Mouse (Mus musculus) liver (tissue): Measurements from ENCODE around the gene Cpt1a.

Source experiments
- DNase-seq: peaks from one replicate; pipeline ENCODE4 v3.0.0-alpha.2; 2020; ENCODE audit warnings: mixed read lengths

The Cpt1a gene

GRCm38 (mm10) chr19:3325771-3326478 lies 3.8 kb downstream of the Cpt1a start:
- no peak for DNase-seq

GRCm38 (mm10) chr19:3326479-3327047 lies 4.4 kb downstream of the Cpt1a start:
- no peak for DNase-seq

- DNase-seq, result no peak
Measured at GRCm38 (mm10) chr19:3333247-3333646, 11.1 kb downstream of the Cpt1a start.

- DNase-seq, result peak; percentile 50
Measured at GRCm38 (mm10) chr19:3333694-3334515, 11.8 kb downstream of the Cpt1a start.

GRCm38 (mm10) chr19:3334550-3334949 lies 12.4 kb downstream of the Cpt1a start:
- DNase-seq, result peak; percentile 57

GRCm38 (mm10) chr19:3335917-3336316 lies 13.8 kb downstream of the Cpt1a start:
- no peak for DNase-seq

GRCm38 (mm10) chr19:3336485-3337255 lies 14.5 kb downstream of the Cpt1a start:
- DNase-seq, result no peak

- no peak for DNase-seq
Measured at GRCm38 (mm10) chr19:3339187-3339586, 17.1 kb downstream of the Cpt1a start.

- DNase-seq, result no peak
Measured at GRCm38 (mm10) chr19:3341021-3341420, 18.9 kb downstream of the Cpt1a start.

- no peak for DNase-seq
Measured at GRCm38 (mm10) chr19:3343929-3344328, 21.8 kb downstream of the Cpt1a start.

- no peak for DNase-seq
Measured at GRCm38 (mm10) chr19:3344636-3345544, 22.8 kb downstream of the Cpt1a start.

- peak; percentile 18 for DNase-seq
Measured at GRCm38 (mm10) chr19:3347784-3348183, 25.6 kb downstream of the Cpt1a start.

- no peak for DNase-seq
Measured at GRCm38 (mm10) chr19:3353415-3354111, 31.4 kb downstream of the Cpt1a start.

GRCm38 (mm10) chr19:3355096-3355495 lies 33.0 kb downstream of the Cpt1a start:
- peak; percentile 50 for DNase-seq

GRCm38 (mm10) chr19:3356516-3356915 lies 34.4 kb downstream of the Cpt1a start:
- no peak for DNase-seq

GRCm38 (mm10) chr19:3357620-3358019 lies 35.5 kb downstream of the Cpt1a start:
- DNase-seq, result no peak

- no peak for DNase-seq
Measured at GRCm38 (mm10) chr19:3359841-3360588, 37.9 kb downstream of the Cpt1a start.

- DNase-seq, result no peak
Measured at GRCm38 (mm10) chr19:3363510-3363909, 41.4 kb downstream of the Cpt1a start.

- DNase-seq, result no peak
Measured at GRCm38 (mm10) chr19:3365089-3365488, 43.0 kb downstream of the Cpt1a start.

- DNase-seq, result no peak
Measured at GRCm38 (mm10) chr19:3368276-3368675, 46.1 kb downstream of the Cpt1a start.
